Mouse (Mus musculus): ENCODE measurements at regions not wholly inside any gene's neighbourhood (a gene's known extent, or its start where the extent isn't known, plus 50 kb on each side); places are given as distances from the start of the nearest gene placed in this dataset.
A peak's percentile ranks its signal among the peaks of the same experiment; 100 is the strongest.

DNA sequence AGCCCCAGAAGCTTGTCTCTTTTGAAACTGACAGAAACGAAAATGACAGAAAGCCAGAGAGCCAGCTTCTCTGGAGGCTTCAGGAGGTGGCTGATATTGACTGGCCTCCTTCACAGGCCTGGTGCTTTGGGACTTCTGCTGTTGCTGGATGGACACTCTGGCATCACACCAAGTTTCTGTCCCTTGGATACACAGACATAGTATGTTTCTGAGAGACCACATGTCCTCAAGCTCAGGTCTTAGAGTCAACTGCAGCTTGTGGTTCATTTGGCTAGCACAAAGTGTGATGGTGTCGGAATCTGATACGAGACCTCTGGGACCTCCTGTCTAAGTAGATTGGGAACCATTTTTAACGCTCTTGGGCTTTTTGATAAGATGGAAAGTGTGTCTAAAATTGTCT lies 502.0 kb downstream of the Sqor start:
- DNase-seq (ENCODE audit: low spot score in 2 of 2), result no peak

- DNase-seq (ENCODE audit: low spot score in 2 of 2), result no peak
These were observed 510.1 kb downstream of the Sqor start for GRCm38 (mm10) chr2:123274866-123275735.

- DNase-seq (ENCODE audit: low spot score in 2 of 2), result no peak
These were observed 510.8 kb downstream of the Sqor start for GRCm38 (mm10) chr2:123275736-123276330.

DNA sequence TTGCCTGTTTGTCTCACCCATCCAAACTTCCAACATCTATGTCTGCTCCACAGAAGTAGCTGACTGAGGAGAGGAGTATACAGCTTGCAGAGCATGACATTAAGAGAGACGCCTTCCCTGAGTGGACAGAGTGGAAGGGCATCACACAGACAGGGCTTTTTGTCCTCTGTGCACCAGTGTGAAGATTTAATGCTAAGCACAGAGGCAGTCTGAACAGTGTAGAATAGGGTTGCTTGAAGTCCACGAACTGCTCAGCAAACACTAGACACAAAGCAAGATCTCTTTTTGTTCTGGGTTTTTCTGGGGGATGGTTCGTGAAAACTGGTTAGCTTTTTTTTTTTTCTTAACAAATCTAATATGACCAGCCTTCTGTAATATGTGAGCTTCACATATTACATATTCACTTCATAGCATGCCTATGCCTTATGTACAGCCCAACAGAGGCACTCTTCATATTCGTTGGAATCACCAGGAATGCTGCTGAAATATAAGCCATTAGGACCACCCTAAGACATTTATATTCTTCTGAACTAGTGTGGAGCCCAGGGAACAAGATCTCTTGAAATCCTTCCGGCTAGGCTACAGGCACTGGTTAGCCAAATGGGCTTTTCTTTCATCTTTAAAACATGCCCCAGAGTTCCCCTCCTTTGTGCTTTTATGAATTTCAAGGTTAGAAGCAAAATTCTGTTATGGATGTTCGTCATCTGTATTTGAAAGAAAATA lies 546.7 kb downstream of the Sqor start:
- DNase-seq (ENCODE audit: low spot score in 2 of 2), result no peak

DNA sequence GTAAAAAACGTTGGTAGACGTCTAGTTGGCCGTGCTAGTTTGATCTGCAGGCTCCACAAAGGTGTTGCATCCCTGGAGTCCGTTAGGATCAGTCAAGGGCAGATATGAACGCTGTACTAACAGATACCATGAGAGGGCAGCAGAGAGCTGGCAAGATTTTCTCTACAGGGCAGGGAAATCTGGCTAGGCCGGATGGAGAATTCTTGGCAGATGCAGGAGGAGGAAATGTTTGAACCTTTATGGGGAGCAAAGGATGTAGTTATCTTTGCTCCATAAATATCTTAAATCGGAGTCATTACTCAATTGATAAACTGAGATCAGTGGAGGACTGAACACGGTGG lies 547.2 kb downstream of the Sqor start:
- DNase-seq (ENCODE audit: low spot score in 2 of 2), result peak; percentile 39 to 48

- no peak for DNase-seq (ENCODE audit: low spot score in 2 of 2)
These were observed 555.5 kb downstream of the Sqor start for GRCm38 (mm10) chr2:123320448-123321097.

DNA sequence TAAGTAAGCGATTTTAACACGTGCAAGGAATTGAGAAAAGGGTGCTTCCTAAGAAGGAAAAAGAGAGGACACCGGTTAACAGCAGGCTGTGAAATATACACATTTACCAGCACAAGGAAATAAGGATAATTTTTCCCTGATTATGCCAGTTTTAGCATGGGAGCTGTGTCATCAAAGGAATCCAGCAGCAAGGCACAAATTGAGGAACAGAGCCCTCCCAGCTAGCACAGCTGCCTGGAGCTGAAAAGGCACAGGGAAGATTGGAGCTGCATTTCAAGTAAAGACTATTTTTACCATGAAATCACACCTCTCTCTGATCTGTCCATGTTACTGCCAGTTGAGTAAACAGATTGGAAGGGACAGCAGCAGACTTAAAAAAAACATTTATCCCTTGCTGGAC lies 558.7 kb downstream of the Sqor start:
- no peak for DNase-seq (ENCODE audit: low spot score in 2 of 2)

- no peak for DNase-seq (ENCODE audit: low spot score in 2 of 2)
These were observed 559.9 kb downstream of the Sqor start for GRCm38 (mm10) chr2:123324896-123325295.

GRCm38 (mm10) chr2:123349625-123350346 lies 584.7 kb downstream of the Sqor start:
- DNase-seq (ENCODE audit: low spot score in 2 of 2), result no peak

DNA sequence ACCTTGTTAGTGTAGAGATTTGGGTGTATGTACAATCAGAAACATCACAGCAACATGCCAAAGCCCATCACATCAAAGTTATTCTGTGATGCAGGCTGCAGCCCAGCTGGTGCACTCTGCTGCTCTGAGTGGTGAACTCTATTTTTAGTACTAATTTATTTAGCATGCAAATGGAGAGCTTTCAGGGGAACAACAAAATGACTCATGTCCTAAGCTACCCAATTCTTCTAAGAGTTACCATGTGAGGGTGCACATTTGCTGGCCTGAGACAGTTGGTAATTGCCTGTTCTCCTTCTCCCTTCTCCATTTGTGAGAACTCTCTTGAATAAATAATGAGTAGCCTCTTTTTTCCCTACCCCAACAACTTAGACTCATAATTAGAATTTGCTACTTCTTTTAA lies 599.2 kb downstream of the Sqor start:
- DNase-seq (ENCODE audit: low spot score in 2 of 2), result no peak

DNA sequence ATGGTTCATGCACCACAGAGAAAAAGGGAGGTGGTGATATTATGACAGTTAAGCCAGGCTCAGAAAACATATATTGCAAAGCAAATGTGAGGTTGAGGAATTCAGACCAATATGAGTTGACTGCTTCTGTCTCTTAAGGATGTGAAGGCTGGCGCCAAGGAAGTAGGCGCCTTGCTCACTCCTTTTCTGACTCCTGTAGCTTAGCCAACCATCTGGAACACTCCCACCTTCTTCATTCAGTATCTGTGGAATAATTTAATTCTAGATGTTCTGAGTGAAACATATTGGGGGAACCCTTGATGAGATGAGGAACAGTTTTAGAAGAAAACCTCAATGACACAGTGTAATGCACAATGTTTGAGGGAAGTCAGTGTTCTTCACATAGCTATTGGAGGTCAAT lies 601.5 kb downstream of the Sqor start:
- DNase-seq (ENCODE audit: low spot score in 2 of 2), result no peak

- no peak for DNase-seq (ENCODE audit: low spot score in 2 of 2)
These were observed 620.8 kb downstream of the Sqor start for GRCm38 (mm10) chr2:123385622-123386418.

DNA sequence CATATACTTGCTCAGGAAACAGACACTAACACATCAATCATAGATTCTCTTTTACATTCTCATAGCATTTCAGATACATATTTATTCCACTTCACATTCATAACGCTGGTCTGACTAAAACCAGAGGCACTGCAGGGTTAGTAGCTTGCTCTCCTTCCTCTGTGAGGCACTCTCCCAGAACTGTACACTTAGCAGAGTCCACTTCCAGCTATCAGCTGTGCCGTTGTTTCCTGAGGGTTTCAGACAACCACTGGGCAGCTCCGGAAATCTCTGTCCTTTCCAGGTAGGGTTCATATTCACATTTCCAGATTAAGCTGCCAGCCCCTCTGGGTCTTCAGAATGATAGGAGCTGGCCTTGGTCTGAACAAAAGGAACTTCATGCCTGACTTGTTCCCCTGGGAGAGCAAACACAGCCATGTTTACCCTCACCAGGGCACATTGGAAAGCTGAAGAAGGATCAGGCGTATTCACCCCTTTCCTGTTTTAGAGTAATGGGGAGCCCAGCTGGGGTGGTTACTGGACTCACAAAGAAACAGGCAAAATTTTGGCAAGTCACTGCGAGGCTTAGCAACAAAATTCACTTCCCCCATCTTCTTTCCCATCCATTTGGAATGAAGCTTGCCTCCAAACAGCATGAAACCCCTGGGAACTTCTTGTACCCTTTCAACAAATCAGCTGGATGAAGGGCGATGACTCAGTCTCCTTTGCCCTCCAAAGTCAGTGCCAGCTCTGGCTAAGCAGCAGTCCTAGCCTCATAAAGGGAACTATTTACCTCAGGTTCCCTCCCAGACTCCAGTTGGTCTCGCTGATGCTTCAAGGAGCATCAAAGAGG lies 622.0 kb downstream of the Sqor start:
- DNase-seq (ENCODE audit: low spot score in 2 of 2), result no peak

- no peak for DNase-seq (ENCODE audit: low spot score in 2 of 2)
These were observed 625.9 kb downstream of the Sqor start for GRCm38 (mm10) chr2:123390981-123391380.

- DNase-seq (ENCODE audit: low spot score in 2 of 2), result no peak
These were observed 629.3 kb downstream of the Sqor start for GRCm38 (mm10) chr2:123394296-123394695.

- no peak for DNase-seq (ENCODE audit: low spot score in 2 of 2)
These were observed 632.5 kb downstream of the Sqor start for GRCm38 (mm10) chr2:123397551-123397950.

DNA sequence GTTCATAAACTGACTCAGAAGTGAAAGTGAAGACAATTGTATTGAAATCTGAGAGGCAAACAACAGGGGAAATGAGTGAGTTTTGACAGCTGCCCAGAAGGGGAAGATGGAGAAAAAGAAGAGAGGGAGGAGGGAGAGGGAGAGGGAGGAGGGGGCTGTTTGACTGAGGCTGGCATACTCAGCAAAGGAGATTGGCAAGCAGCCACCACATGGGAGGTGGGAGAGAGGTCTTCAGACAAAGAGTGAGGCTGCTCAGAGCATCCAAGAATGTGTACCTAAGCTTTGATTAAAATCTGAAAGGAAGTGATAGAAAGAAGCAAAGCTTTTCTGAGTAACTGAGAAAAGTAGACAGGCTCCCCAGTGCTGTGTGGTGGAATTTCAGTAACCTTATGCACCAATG lies 636.0 kb downstream of the Sqor start:
- DNase-seq (ENCODE audit: low spot score in 2 of 2), result no peak

DNA sequence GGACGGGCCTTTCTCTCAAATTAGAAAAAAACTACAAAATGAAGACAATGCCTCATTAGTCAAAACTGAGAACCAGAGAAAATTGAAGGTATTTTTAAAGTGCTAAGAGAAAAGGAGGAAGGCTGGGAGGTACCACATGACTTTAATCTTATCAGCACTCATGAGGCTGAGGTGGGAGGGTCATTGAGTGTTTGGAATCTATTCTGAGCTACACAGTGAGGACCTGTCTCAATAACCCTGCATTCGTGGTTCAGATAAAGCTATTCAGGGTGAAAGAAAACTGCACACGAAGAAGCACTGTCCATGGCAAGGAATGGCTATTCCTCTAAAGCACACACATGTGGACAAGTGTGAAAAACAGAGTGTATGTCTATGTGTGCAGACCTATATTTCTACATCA lies 644.0 kb downstream of the Sqor start:
- DNase-seq (ENCODE audit: low spot score in 2 of 2), result no peak

- DNase-seq (ENCODE audit: low spot score in 2 of 2), result no peak
These were observed 631.6 kb upstream of the Sema6d start for GRCm38 (mm10) chr2:123458034-123458677.

Data from urinary bladder, adult 18-20 months (tissue).